Mouse (Mus musculus): ENCODE results near the gene Slc8a2. TPM values are rescaled to one million over a fixed set of nuclear protein-coding genes. Genes with fewer than 3 reads are reported as not detected.
A peak's percentile ranks its signal among the peaks of the same experiment; 100 is the strongest.

Gene Slc8a2
- polyA plus RNA-seq, 1 experiment = 1.2 TPM

- no peaks in the 10 kb centered on the region for H3K27me3 ChIP-seq (ENCODE audit: control insufficient read depth, insufficient read depth, low read length)
- H3K4me3 ChIP-seq (ENCODE audit: extremely low read depth, insufficient read depth, insufficient read length) = no peak overlapping the region
- TF ChIP-seq CTCF (IDR thresholded peaks at IDR 0.05; ENCODE audit: extremely low read depth, insufficient read depth, insufficient read length, insufficient replicate concordance) (no peak), POLR2A (IDR thresholded peaks at IDR 0.05; ENCODE audit: low read depth, low read length) (no peak)
- no peak for DNase-seq (ENCODE audit: low read depth in 1 of 2, low spot score in 2 of 2)
- peaks cover 28% of the 10 kb centered on the region for H3K36me3 ChIP-seq (ENCODE audit: control insufficient read depth, insufficient read depth, low read length)
- no peak overlapping the region for H3K27ac ChIP-seq (ENCODE audit: insufficient read depth, low read length)
- peaks cover 6% of the 10 kb centered on the region; the same call in 1 of the 2 replicates for H3K4me1 ChIP-seq (ENCODE audit: control insufficient read depth, insufficient read depth, insufficient read length)
- 54% methylated on average over 8 of the region's 9 CpGs for WGBS
Observed at GRCm38 (mm10) chr7:16204791-16205190, 75.2 kb downstream of the Slc8a2 start.

- H3K27me3 ChIP-seq (ENCODE audit: control insufficient read depth, insufficient read depth, low read length) = no peaks in the 10 kb centered on the region
- H3K36me3 ChIP-seq (ENCODE audit: control insufficient read depth, insufficient read depth, low read length) = peaks cover 34% of the 10 kb centered on the region
- no peak overlapping the region for H3K4me3 ChIP-seq (ENCODE audit: extremely low read depth, insufficient read depth, insufficient read length)
- H3K4me1 ChIP-seq (ENCODE audit: control insufficient read depth, insufficient read depth, insufficient read length) = peaks cover 6% of the 10 kb centered on the region; the same call in 1 of the 2 replicates
- TF ChIP-seq POLR2A (IDR thresholded peaks at IDR 0.05; ENCODE audit: low read depth, low read length) (no peak), CTCF (IDR thresholded peaks at IDR 0.05; ENCODE audit: extremely low read depth, insufficient read depth, insufficient read length, insufficient replicate concordance) (no peak)
- H3K27ac ChIP-seq (ENCODE audit: insufficient read depth, low read length) = peak overlapping the region; percentile 19
- WGBS = 60% methylated on average over 7 of the region's 7 CpGs
- DNase-seq (ENCODE audit: low read depth in 1 of 2, low spot score in 2 of 2) = no peak
Observed at GRCm38 (mm10) chr7:16207076-16207475, 77.5 kb downstream of the Slc8a2 start.

- peaks cover 6% of the 10 kb centered on the region; the same call in 1 of the 2 replicates for H3K4me1 ChIP-seq (ENCODE audit: control insufficient read depth, insufficient read depth, insufficient read length)
- H3K36me3 ChIP-seq (ENCODE audit: control insufficient read depth, insufficient read depth, low read length) = peaks cover 31% of the 10 kb centered on the region
- H3K4me3 ChIP-seq (ENCODE audit: extremely low read depth, insufficient read depth, insufficient read length) = no peak overlapping the region
- TF ChIP-seq POLR2A (IDR thresholded peaks at IDR 0.05; ENCODE audit: low read depth, low read length) = no peak
- H3K27me3 ChIP-seq (ENCODE audit: control insufficient read depth, insufficient read depth, low read length) = no peaks in the 10 kb centered on the region
- WGBS = 65% methylated on average over 10 of the region's 10 CpGs
- peak overlapping the region; percentile 24 for H3K27ac ChIP-seq (ENCODE audit: insufficient read depth, low read length)
- no peak for DNase-seq (ENCODE audit: low read depth in 1 of 2, low spot score in 2 of 2)
Observed at GRCm38 (mm10) chr7:16207496-16207895, 77.9 kb downstream of the Slc8a2 start.

- Histone ChIP-seq H3K27ac (ENCODE audit: insufficient read depth, low read length) (no peak overlapping the region), H3K4me1 (ENCODE audit: control insufficient read depth, insufficient read depth, insufficient read length) (peaks cover 6% of the 10 kb centered on the region; the same call in 1 of the 2 replicates)
- no peak for DNase-seq (ENCODE audit: low read depth in 1 of 2, low spot score in 2 of 2)
Observed at GRCm38 (mm10) chr7:16208781-16209665, 79.4 kb downstream of the Slc8a2 start.

More at GRCm38 (mm10) chr7:16208781-16209665, 79.4 kb downstream of the Slc8a2 start:
- Histone ChIP-seq H3K4me3 (ENCODE audit: extremely low read depth, insufficient read depth, insufficient read length) (no peak overlapping the region), H3K27me3 (ENCODE audit: control insufficient read depth, insufficient read depth, low read length) (no peaks in the 10 kb centered on the region), H3K36me3 (ENCODE audit: control insufficient read depth, insufficient read depth, low read length) (peaks cover 32% of the 10 kb centered on the region)
- 92% methylated on average over 21 of the region's 21 CpGs for WGBS
- TF ChIP-seq CTCF (IDR thresholded peaks at IDR 0.05; ENCODE audit: extremely low read depth, insufficient read depth, insufficient read length, insufficient replicate concordance) (no peak), POLR2A (IDR thresholded peaks at IDR 0.05; ENCODE audit: low read depth, low read length) (no peak)

Other genes with a start within 250 kb of the Slc8a2 start
- gene Crx, start 249.9 kb upstream of the Slc8a2 start, polyA plus RNA-seq (2012; rRNA removed) = not detected in 2 replicates
- gene Crxos, start 247.2 kb upstream of the Slc8a2 start, polyA plus RNA-seq (2012; rRNA removed) = not detected in 2 replicates
- 210 and 358 TPM in 2 replicates for gene Selenow, start 207.4 kb upstream of the Slc8a2 start, polyA plus RNA-seq (2012; rRNA removed)
- gene Nop53, start 183.8 kb upstream of the Slc8a2 start, polyA plus RNA-seq (2012; rRNA removed) = 147 and 203 TPM in 2 replicates
- gene Ehd2, start 162.3 kb upstream of the Slc8a2 start, polyA plus RNA-seq (2012; rRNA removed) = 17.2 and 19.5 TPM in 2 replicates
- 40.4 and 50.6 TPM in 2 replicates for gene Bicra, start 81.9 kb upstream of the Slc8a2 start, polyA plus RNA-seq (2012; rRNA removed)
- 0.02 and 0.05 TPM in 2 replicates for gene Zfp541, start 68.0 kb upstream of the Slc8a2 start, polyA plus RNA-seq (2012; rRNA removed)
- gene Napa, start 31.4 kb upstream of the Slc8a2 start, polyA plus RNA-seq (2012; rRNA removed) = 150 and 151 TPM in 2 replicates
- 23.2 and 25.8 TPM in 2 replicates for gene Kptn, start 9.9 kb upstream of the Slc8a2 start, polyA plus RNA-seq (2012; rRNA removed)
- gene Meis3, start 45.3 kb downstream of the Slc8a2 start, polyA plus RNA-seq (2012; rRNA removed) = 21.9 and 28.7 TPM in 2 replicates
- 49.3 and 63.1 TPM in 2 replicates for gene Dhx34, start 92.2 kb downstream of the Slc8a2 start, polyA plus RNA-seq (2012; rRNA removed)
- 1.8 and 4.0 TPM in 2 replicates for gene C5ar2, start 114.3 kb downstream of the Slc8a2 start, polyA plus RNA-seq (2012; rRNA removed)
- 7.5 and 11.0 TPM in 2 replicates for gene C5ar1, start 129.7 kb downstream of the Slc8a2 start, polyA plus RNA-seq (2012; rRNA removed)
- gene Inafm1, start 143.8 kb downstream of the Slc8a2 start, polyA plus RNA-seq (2012; rRNA removed) = 33.7 and 53.6 TPM in 2 replicates
- gene Ccdc9, start 157.0 kb downstream of the Slc8a2 start, polyA plus RNA-seq (2012; rRNA removed) = 32.4 and 33.3 TPM in 2 replicates
- 22.9 and 45.7 TPM in 2 replicates for gene Bbc3, start 178.6 kb downstream of the Slc8a2 start, polyA plus RNA-seq (2012; rRNA removed)